Mouse (Mus musculus) heart, embryonic 16.5 days (tissue): ENCODE data around the gene Rxfp2. TPM values are rescaled to one million over a fixed set of nuclear protein-coding genes. Genes with fewer than 3 reads are reported as not detected.

ENCODE experiments used
- ATAC-seq: fragments of 200-750 bp; cut with Nextera tagmentation; replicated peaks from 2 replicates; pipeline ENCODE4 v1.8.0; 2017; ENCODE audit warnings: moderate number of reproducible peaks; ENCODE audit not compliant: insufficient read depth, low FRiP score; ENCODE audit errors: extremely low read depth
- H3K27ac ChIP-seq: fragments of 300-500 bp; sonication (generic); 2 replicates; pipeline ENCODE4 v1.5.1; 2014; ENCODE audit warnings: mild to moderate bottlenecking, low read length, control low read depth, moderate library complexity
- H3K27me3 ChIP-seq: fragments of 300-500 bp; sonication (generic); 2 replicates; pipeline ENCODE4 v1.6.1; 2014; ENCODE audit warnings: low read length, mixed read lengths; ENCODE audit not compliant: control insufficient read depth, insufficient read depth
- H3K36me3 ChIP-seq: fragments of 300-500 bp; sonication (generic); 2 replicates; pipeline ENCODE4 v1.6.1; 2014; ENCODE audit not compliant: control insufficient read depth, insufficient read depth
- H3K4me1 ChIP-seq: fragments of 300-500 bp; sonication (generic); 2 replicates; pipeline ENCODE4 v1.6.1; 2014; ENCODE audit warnings: low read length, mixed read lengths; ENCODE audit not compliant: control insufficient read depth, insufficient read depth
- H3K4me2 ChIP-seq: fragments of 300-500 bp; sonication (generic); 2 replicates; pipeline ENCODE4 v1.6.1; 2014; ENCODE audit warnings: low read depth, mild to moderate bottlenecking, control low read depth, low read length
- H3K4me3 ChIP-seq: fragments of 300-500 bp; sonication (generic); 2 replicates; pipeline ENCODE4 v1.5.1; 2014; ENCODE audit warnings: mild to moderate bottlenecking, control low read depth, low read length
- H3K9ac ChIP-seq: fragments of 300-500 bp; sonication (generic); 2 replicates; pipeline ENCODE4 v1.6.1; 2014; ENCODE audit warnings: low read length, control low read depth
- H3K9me3 ChIP-seq: fragments of 300-500 bp; sonication (generic); replicated peaks from 2 replicates; pipeline ENCODE4 v1.6.1; 2016; ENCODE audit warnings: low read length; ENCODE audit not compliant: control insufficient read depth
- WGBS: fragments of 180-500 bp; shearing (Covaris S2); extraction: QIAGEN DNeasy Blood & Tissue Kit; methylation state at CpG from one replicate; pipeline ENCODE4 v1.1.7; 2014; 5-methylcytosine and 5-hydroxymethylcytosine counted together
- polyA plus RNA-seq: library from polyadenylated mRNA; unstranded; fragments of >200 nt; fragmentation: Nextera tagmentation; extraction: Ambion mirVana; gene quantifications from 2 replicates; pipeline ENCODE4 v1.2.1, GENCODE M21; 2015

Rxfp2 gene
- polyA plus RNA-seq, 1 experiment from 2014 or later = 0.21 TPM

DNA sequence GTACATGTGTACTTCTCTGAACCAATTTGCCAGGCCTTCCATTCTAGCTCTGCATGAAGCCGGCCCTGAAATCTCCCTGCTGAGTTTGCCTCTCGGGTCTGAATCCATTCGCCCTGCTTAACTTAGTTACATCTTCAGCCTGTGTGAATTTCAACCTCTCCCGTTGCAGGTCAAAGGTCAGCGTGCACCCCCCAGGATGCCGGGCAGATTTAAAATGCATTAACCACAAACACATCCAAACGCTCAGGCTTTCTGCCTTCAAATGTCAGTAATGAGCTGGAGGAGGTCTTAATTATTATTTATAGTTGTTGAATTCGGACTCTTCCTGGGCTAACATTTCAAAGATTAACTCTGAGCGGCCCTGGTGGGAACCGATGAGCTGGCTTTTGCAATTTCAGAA, 1.6 kb upstream of the Rxfp2 start:
- no peak for ATAC-seq
- H3K9me3 ChIP-seq = no peaks in the 10 kb centered on the region

DNA sequence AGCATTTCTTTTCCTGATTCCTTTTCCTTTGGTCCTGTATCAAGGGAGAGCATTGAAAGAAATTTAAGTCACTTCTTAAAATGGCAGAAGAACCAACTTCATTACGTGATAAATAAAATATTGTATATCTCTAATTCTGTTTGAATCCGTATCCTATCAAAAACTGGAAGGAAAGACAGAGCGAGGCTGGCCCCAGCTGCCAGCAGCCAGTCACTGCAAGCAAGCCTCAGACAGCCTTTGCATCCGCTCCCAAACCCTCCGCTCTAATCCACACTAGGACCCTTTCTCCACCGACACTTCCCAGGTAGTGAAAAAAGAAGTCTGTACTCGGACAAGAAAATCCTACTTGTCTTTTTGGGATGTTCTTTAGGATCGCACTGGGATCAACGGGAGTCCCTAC, 803 bp upstream of the Rxfp2 start:
- no peak for ATAC-seq
- H3K36me3 ChIP-seq = no peaks in the 10 kb centered on the region
- WGBS = 57% methylated on average over 9 of the region's 9 CpGs

More for the DNA sequence above, 1.6 kb upstream of the Rxfp2 start:
- Histone ChIP-seq H3K4me1 (no peaks in the 10 kb centered on the region), H3K27me3 (no peaks in the 10 kb centered on the region), H3K9ac (no peak overlapping the region), H3K4me3 (no peak overlapping the region), H3K4me2 (no peak overlapping the region), H3K36me3 (no peaks in the 10 kb centered on the region), H3K27ac (no peak overlapping the region)
- 57% methylated on average over 10 of the region's 10 CpGs for WGBS

DNA sequence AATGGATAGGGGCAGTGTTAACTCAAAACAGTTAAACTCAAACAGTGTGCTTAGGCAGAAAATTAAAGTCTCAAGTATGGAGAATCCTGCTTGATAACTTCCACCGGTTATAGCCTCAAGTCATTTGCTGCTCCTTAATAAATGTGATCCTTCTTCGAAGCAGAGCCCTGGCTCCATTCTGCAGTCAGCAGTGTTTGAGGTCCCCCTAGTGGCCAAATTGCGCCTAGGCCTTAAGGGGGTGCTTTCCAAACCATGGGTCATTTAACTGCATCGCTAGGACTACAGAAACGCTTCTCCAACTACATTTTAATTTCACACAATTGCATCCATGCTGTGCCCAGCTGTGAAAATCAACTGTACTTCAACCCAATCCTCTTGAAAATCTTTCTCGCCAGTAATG, 2.4 kb downstream of the Rxfp2 start:
- Histone ChIP-seq H3K27me3 (no peaks in the 10 kb centered on the region; the same call in 1 of the 2 replicates), H3K36me3 (no peaks in the 10 kb centered on the region), H3K27ac (no peak overlapping the region), H3K4me2 (no peak overlapping the region), H3K9me3 (no peaks in the 10 kb centered on the region; the same call in 1 of the 2 replicates), H3K9ac (no peak overlapping the region), H3K4me3 (no peak overlapping the region), H3K4me1 (no peaks in the 10 kb centered on the region)
- WGBS = 8% methylated on average over 6 of the region's 6 CpGs
- ATAC-seq = no peak

More for the DNA sequence above, 803 bp upstream of the Rxfp2 start:
- Histone ChIP-seq H3K4me3 (no peak overlapping the region), H3K9ac (no peak overlapping the region), H3K9me3 (no peaks in the 10 kb centered on the region), H3K27me3 (no peaks in the 10 kb centered on the region; the same call in 1 of the 2 replicates), H3K4me2 (no peak overlapping the region), H3K4me1 (no peaks in the 10 kb centered on the region), H3K27ac (no peak overlapping the region)

DNA sequence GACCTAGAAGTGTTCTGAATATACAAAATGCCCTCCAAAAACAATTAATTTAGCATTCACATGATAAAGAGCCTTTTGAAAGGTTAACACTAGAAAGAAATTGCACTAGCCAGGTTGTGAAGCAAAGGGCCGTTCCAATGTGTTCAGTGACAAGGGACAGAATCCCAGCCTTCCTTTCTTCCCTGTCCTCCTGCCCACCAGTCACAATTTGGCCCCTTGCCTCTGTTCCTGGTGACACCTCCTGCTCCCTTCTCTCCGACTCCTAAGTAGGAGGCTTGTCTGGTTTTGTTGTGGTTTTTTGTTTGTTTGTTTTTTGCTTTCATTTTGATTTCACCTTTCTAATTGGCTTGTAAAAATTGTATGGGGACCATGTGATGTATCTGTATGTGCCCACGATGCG, 3.3 kb downstream of the Rxfp2 start:
- Histone ChIP-seq H3K27me3 (no peaks in the 10 kb centered on the region; the same call in 1 of the 2 replicates), H3K4me2 (no peak overlapping the region), H3K9me3 (no peaks in the 10 kb centered on the region; the same call in 1 of the 2 replicates), H3K4me1 (no peaks in the 10 kb centered on the region), H3K9ac (no peak overlapping the region), H3K27ac (no peak overlapping the region), H3K4me3 (no peak overlapping the region), H3K36me3 (no peaks in the 10 kb centered on the region)
- 67% methylated on average over 4 of the region's 4 CpGs for WGBS
- no peak for ATAC-seq

DNA sequence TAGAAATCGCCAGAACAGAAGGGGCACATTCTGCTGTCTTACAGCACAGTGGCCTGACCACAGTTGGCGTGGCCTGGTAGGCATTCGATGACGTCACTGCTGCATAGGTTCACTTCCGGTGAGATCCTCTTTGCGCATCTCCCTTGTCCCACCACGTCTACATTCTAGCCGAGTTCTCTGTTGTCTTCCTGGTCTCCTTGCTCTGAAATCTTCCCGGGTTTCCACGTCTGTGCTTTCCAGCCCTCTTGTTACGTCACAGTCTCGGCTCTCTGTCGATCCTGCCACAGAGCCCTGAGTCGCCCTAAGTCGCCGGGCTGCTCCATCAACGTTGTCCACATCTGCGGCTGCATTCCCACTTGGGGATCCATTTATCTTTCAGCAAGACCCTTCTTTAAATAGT, 4.1 kb downstream of the Rxfp2 start:
- Histone ChIP-seq H3K9ac (no peak overlapping the region), H3K4me1 (no peaks in the 10 kb centered on the region), H3K4me3 (no peak overlapping the region), H3K27me3 (no peaks in the 10 kb centered on the region; the same call in 1 of the 2 replicates), H3K4me2 (no peak overlapping the region), H3K27ac (no peak overlapping the region), H3K9me3 (no peaks in the 10 kb centered on the region; the same call in 1 of the 2 replicates), H3K36me3 (no peaks in the 10 kb centered on the region)
- no peak for ATAC-seq
- WGBS = 72% methylated on average over 18 of the region's 18 CpGs

DNA sequence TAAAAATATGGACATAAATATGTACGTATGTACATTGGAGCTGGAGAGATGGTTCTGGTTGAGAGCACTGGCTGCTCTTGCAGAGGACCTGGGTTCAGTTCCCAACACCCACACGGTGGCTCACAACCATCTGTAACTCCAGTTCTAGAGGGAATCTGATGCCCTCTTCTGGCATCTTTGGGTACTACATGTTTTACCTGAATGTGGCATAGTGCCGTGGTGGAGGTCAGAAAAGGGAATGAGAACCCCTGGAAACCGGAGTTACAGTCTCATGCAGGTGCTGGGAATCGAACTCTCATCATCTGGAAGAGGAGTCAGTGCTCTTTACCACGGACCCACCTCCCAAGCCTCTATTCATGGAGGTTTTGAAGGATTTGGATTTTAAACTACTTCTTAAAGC, 5.0 kb downstream of the Rxfp2 start:
- WGBS = 84% methylated on average over 6 of the region's 6 CpGs
- Histone ChIP-seq H3K36me3 (no peaks in the 10 kb centered on the region), H3K4me1 (no peaks in the 10 kb centered on the region), H3K9ac (no peak overlapping the region), H3K4me2 (no peak overlapping the region), H3K9me3 (no peaks in the 10 kb centered on the region; the same call in 1 of the 2 replicates), H3K27me3 (no peaks in the 10 kb centered on the region; the same call in 1 of the 2 replicates), H3K4me3 (no peak overlapping the region), H3K27ac (no peak overlapping the region)
- ATAC-seq = no peak

DNA sequence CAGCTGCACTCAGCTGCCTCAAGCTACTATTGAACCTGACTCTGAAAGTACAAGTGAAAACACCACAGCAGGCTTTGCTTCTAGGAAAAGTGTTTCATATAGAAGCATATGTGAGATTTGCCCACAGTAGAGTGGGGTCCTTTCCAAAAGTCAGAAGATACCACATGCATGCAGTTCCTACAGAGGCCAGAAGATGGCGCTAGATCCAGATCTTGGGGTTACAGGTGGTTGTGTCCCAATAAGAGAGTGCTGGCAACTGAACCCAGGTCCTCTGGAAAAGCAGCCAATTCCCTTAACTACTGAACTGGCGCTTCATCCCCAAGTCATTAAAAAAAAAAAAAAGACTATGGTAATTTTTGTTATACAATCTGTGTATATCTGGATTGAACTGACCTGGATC, 5.7 kb downstream of the Rxfp2 start:
- H3K9me3 ChIP-seq = no peaks in the 10 kb centered on the region; the same call in 1 of the 2 replicates
- no peak overlapping the region for H3K4me3 ChIP-seq
- H3K36me3 ChIP-seq = no peaks in the 10 kb centered on the region
- no peak overlapping the region for H3K27ac ChIP-seq
- no peak overlapping the region for H3K9ac ChIP-seq
- 76% methylated on average over 2 of the region's 2 CpGs for WGBS
- no peaks in the 10 kb centered on the region; the same call in 1 of the 2 replicates for H3K27me3 ChIP-seq
- no peaks in the 10 kb centered on the region for H3K4me1 ChIP-seq
- no peak overlapping the region for H3K4me2 ChIP-seq
- ATAC-seq = no peak

DNA sequence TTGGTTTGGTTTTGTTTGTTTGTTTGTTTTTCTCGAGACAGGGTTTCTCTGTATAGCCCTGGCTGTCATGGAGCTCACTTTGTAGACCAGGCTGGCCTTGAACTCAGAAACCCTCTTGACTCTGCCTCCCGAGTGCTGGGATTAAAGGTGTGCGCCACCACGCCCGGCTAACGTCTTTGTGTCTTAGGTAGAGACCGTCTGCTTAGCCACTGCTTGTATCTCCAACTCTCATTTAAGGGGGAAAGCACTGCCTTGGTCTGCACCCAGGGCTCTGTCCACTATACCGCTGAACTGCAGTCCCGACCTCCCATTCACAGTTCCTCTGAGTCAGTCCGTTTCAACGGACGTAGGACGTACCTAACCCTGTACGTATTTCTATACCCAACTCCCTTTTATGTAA, 6.4 kb downstream of the Rxfp2 start:
- Histone ChIP-seq H3K9ac (no peak overlapping the region), H3K4me1 (no peaks in the 10 kb centered on the region), H3K9me3 (no peaks in the 10 kb centered on the region; the same call in 1 of the 2 replicates), H3K4me3 (no peak overlapping the region), H3K27ac (no peak overlapping the region), H3K4me2 (no peak overlapping the region), H3K36me3 (no peaks in the 10 kb centered on the region), H3K27me3 (no peaks in the 10 kb centered on the region; the same call in 1 of the 2 replicates)
- WGBS = 94% methylated on average over 14 of the region's 14 CpGs
- ATAC-seq = no peak

DNA sequence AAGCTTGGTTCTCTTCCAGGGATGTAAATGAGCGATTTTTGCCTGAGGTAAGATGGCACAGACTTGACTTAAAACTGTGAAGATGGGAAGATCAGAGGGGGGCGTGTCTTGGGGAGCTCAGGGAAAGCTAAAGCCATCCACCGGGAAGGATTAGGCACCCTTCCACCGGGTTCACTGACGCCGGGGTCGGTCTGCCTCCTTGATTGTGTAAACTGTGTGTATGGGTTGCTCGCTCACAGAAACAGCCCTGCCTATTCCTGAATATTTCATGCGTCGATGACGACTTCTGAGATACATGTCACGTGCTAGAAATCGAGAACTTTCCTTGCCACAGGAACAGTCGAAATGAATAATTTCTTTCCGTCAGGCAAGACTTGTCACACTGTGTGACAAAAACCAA, 6.9 kb downstream of the Rxfp2 start:
- 85% methylated on average over 15 of the region's 15 CpGs for WGBS
- H3K9me3 ChIP-seq = no peaks in the 10 kb centered on the region; the same call in 1 of the 2 replicates
- ATAC-seq = no peak
- no peak overlapping the region for H3K27ac ChIP-seq
- H3K4me1 ChIP-seq = no peaks in the 10 kb centered on the region
- no peak overlapping the region for H3K4me3 ChIP-seq
- no peak overlapping the region for H3K9ac ChIP-seq
- H3K4me2 ChIP-seq = no peak overlapping the region
- no peaks in the 10 kb centered on the region for H3K36me3 ChIP-seq
- no peaks in the 10 kb centered on the region; the same call in 1 of the 2 replicates for H3K27me3 ChIP-seq
